Mouse (Mus musculus) testis, adult 2 months (tissue): ENCODE data around the gene Tacc3. TPM values are rescaled to one million over a fixed set of nuclear protein-coding genes. Genes with fewer than 3 reads are reported as not detected.

Experiments used
- H3K27ac ChIP-seq: fragments of 200-500 bp; 2 replicates; pipeline ENCODE4 v1.5.1; 2012; ENCODE audit warnings: low read depth, low read length; ENCODE audit not compliant: control insufficient read depth, insufficient read depth
- H3K27me3 ChIP-seq: fragments of 200-500 bp; 2 replicates; pipeline ENCODE4 v1.6.1; 2012; ENCODE audit warnings: mild to moderate bottlenecking, low read length, moderate library complexity; ENCODE audit not compliant: control insufficient read depth, insufficient read depth
- H3K36me3 ChIP-seq: fragments of 200-500 bp; 2 replicates; pipeline ENCODE4 v1.6.1; 2012; ENCODE audit warnings: mild to moderate bottlenecking, low read length; ENCODE audit not compliant: control insufficient read depth, insufficient read depth
- H3K4me1 ChIP-seq: fragments of 200-500 bp; 2 replicates; pipeline ENCODE4 v1.6.1; 2012; ENCODE audit warnings: low read length; ENCODE audit not compliant: control insufficient read depth, insufficient read depth
- H3K4me3 ChIP-seq: fragments of 200-500 bp; 2 replicates; pipeline ENCODE4 v1.5.1; 2012; ENCODE audit warnings: low read depth, mild to moderate bottlenecking, low read length, moderate library complexity, mixed read lengths; ENCODE audit not compliant: control insufficient read depth
- CTCF ChIP-seq: fragments of 200-500 bp; IDR thresholded peaks from 2 replicates; pipeline ENCODE4 v1.5.1; 2012; ENCODE audit warnings: low read depth, mild to moderate bottlenecking, inconsistent platforms, low read length, moderate library complexity; ENCODE audit not compliant: control insufficient read depth, insufficient read depth, insufficient replicate concordance
- POLR2A ChIP-seq: fragments of 200-500 bp; IDR thresholded peaks from 2 replicates; pipeline ENCODE4 v1.6.1; 2012; ENCODE audit warnings: low read depth, mild to moderate bottlenecking, inconsistent platforms, low read length, moderate library complexity; ENCODE audit not compliant: control insufficient read depth
- polyA plus RNA-seq: library from polyadenylated mRNA; depleted of rRNA; stranded (reverse); fragments of >200 nt; gene quantifications from 2 replicates; pipeline ENCODE4 v1.2.3, GENCODE M21; 2012

The Tacc3 gene
- polyA plus RNA-seq, 1 experiment, result 42.8 TPM

GRCm38 (mm10) chr5:33704945-33705611 is 47.1 kb downstream of the Tacc3 start:
- TF ChIP-seq CTCF (no peak), POLR2A (no peak)
- no peak overlapping the region for H3K27ac ChIP-seq
- no peaks in the 10 kb centered on the region for H3K36me3 ChIP-seq
- H3K4me1 ChIP-seq, result no peaks in the 10 kb centered on the region
- no peak overlapping the region for H3K4me3 ChIP-seq
- no peaks in the 10 kb centered on the region for H3K27me3 ChIP-seq

- TF ChIP-seq POLR2A (no peak), CTCF (no peak)
- Histone ChIP-seq H3K4me1 (no peaks in the 10 kb centered on the region), H3K27ac (no peak overlapping the region), H3K27me3 (no peaks in the 10 kb centered on the region), H3K4me3 (no peak overlapping the region), H3K36me3 (no peaks in the 10 kb centered on the region)
Measured at GRCm38 (mm10) chr5:33705612-33706349, 47.9 kb downstream of the Tacc3 start.

GRCm38 (mm10) chr5:33706350-33706629 is 48.4 kb downstream of the Tacc3 start:
- no peak overlapping the region for H3K4me3 ChIP-seq
- no peaks in the 10 kb centered on the region for H3K27me3 ChIP-seq
- no peaks in the 10 kb centered on the region for H3K4me1 ChIP-seq
- H3K36me3 ChIP-seq, result no peaks in the 10 kb centered on the region
- H3K27ac ChIP-seq, result no peak overlapping the region
- TF ChIP-seq CTCF (no peak), POLR2A (no peak)

GRCm38 (mm10) chr5:33707163-33707562 is 49.2 kb downstream of the Tacc3 start:
- Histone ChIP-seq H3K36me3 (no peaks in the 10 kb centered on the region), H3K4me3 (no peak overlapping the region), H3K4me1 (no peaks in the 10 kb centered on the region), H3K27me3 (no peaks in the 10 kb centered on the region), H3K27ac (no peak overlapping the region)
- no peak for TF ChIP-seq CTCF
- no peak for TF ChIP-seq POLR2A

GRCm38 (mm10) chr5:33709037-33709436 is 51.1 kb downstream of the Tacc3 start:
- no peak for TF ChIP-seq CTCF
- H3K4me1 ChIP-seq, result no peaks in the 10 kb centered on the region
- H3K36me3 ChIP-seq, result no peaks in the 10 kb centered on the region
- no peak overlapping the region for H3K27ac ChIP-seq
- H3K4me3 ChIP-seq, result no peak overlapping the region
- no peaks in the 10 kb centered on the region for H3K27me3 ChIP-seq

- no peak overlapping the region for H3K27ac ChIP-seq
Measured at GRCm38 (mm10) chr5:33712550-33712949, 54.6 kb downstream of the Tacc3 start.

GRCm38 (mm10) chr5:33715182-33715581 is 57.3 kb downstream of the Tacc3 start:
- no peak overlapping the region for H3K4me3 ChIP-seq
- no peaks in the 10 kb centered on the region for H3K36me3 ChIP-seq
- no peaks in the 10 kb centered on the region for H3K27me3 ChIP-seq
- no peak overlapping the region for H3K27ac ChIP-seq
- TF ChIP-seq CTCF, result no peak
- TF ChIP-seq POLR2A, result no peak
- H3K4me1 ChIP-seq, result no peaks in the 10 kb centered on the region

More at GRCm38 (mm10) chr5:33712550-33712949, 54.6 kb downstream of the Tacc3 start:
- Histone ChIP-seq H3K4me1 (no peaks in the 10 kb centered on the region), H3K36me3 (no peaks in the 10 kb centered on the region), H3K4me3 (no peak overlapping the region), H3K27me3 (no peaks in the 10 kb centered on the region)
- TF ChIP-seq CTCF (no peak), POLR2A (no peak)
